Mouse (Mus musculus) embryonic fibroblast, embryonic 13.5 days (primary cell): ENCODE measurements around the gene Btbd1.

Experiments used
- CTCF ChIP-seq: IDR thresholded peaks from 2 replicates; pipeline ENCODE4 v1.5.1; 2011; ENCODE audit warnings: mild to moderate bottlenecking, control low read depth, low read length, moderate library complexity, borderline replicate concordance; ENCODE audit not compliant: insufficient read depth
- POLR2A ChIP-seq: IDR thresholded peaks from 2 replicates; pipeline ENCODE4 v1.6.1; 2011; ENCODE audit warnings: low read depth, mild to moderate bottlenecking, control low read depth, low read length, moderate library complexity

DNA sequence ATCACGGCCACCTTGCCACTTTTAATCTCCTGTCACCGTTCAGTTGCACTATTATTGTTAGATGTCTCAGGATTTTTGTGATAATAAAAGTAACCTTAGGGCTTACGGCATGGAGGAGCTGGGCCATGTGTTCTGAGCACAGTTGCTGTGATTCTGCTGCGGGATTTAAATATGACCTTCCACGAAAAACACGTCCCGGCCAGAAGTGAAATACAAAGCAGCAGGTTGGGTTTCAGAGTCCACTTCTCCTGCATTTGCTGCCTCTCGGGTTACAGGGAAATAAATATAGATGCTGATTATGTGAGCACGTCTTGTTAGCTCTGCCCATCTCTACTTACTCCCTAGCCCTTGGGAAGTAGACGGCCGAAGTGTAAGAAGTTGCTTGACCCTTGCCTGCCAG lies 15.6 kb upstream of the Btbd1 start:
- TF ChIP-seq POLR2A (no peak), CTCF (no peak)
